Mouse (Mus musculus): ENCODE results near the gene Cnot10. TPM values are rescaled to one million over a fixed set of nuclear protein-coding genes. Genes with fewer than 3 reads are reported as not detected.

Gene Cnot10
- total RNA-seq, 4 experiments from 2014 or later: 42.6 to 48.7 (median 45.0) TPM

GRCm38 (mm10) chr9:114584183-114585016 is 55.6 kb downstream of the Cnot10 start:
- DNase-seq (ENCODE audit: low spot score in 2 of 2): no peak

- DNase-seq (ENCODE audit: low spot score in 2 of 2): peak in 1 of 2 experiments; percentile 45
These were observed 56.2 kb downstream of the Cnot10 start for GRCm38 (mm10) chr9:114583812-114584182.

- no peak for DNase-seq (ENCODE audit: low spot score in 2 of 2)
These were observed 61.3 kb downstream of the Cnot10 start for GRCm38 (mm10) chr9:114578646-114579045.

- no peak for DNase-seq (ENCODE audit: low spot score in 2 of 2)
These were observed 64.0 kb downstream of the Cnot10 start for GRCm38 (mm10) chr9:114576001-114576400.

GRCm38 (mm10) chr9:114573528-114573927 is 66.5 kb downstream of the Cnot10 start:
- no peak for DNase-seq (ENCODE audit: low spot score in 2 of 2)

GRCm38 (mm10) chr9:114568682-114569474 is 71.1 kb downstream of the Cnot10 start:
- DNase-seq (ENCODE audit: low spot score in 2 of 2): no peak

GRCm38 (mm10) chr9:114564667-114565066 is 75.3 kb downstream of the Cnot10 start:
- no peak for DNase-seq (ENCODE audit: low spot score in 2 of 2)

- DNase-seq (ENCODE audit: low spot score in 2 of 2): no peak
These were observed 76.0 kb downstream of the Cnot10 start, which contains the start of gene Trim71 for GRCm38 (mm10) chr9:114563761-114564606. Gene Trim71 (minus strand): TSS chr9:114564369.

- DNase-seq (ENCODE audit: low spot score in 2 of 2): no peak
These were observed 76.8 kb downstream of the Cnot10 start for GRCm38 (mm10) chr9:114562919-114563751.

- DNase-seq (ENCODE audit: low spot score in 2 of 2): no peak
These were observed 77.7 kb downstream of the Cnot10 start for GRCm38 (mm10) chr9:114562031-114562918.

GRCm38 (mm10) chr9:114561671-114561971 is 78.4 kb downstream of the Cnot10 start:
- DNase-seq (ENCODE audit: low spot score in 2 of 2): no peak

- no peak for DNase-seq (ENCODE audit: low spot score in 2 of 2)
These were observed 79.0 kb downstream of the Cnot10 start for GRCm38 (mm10) chr9:114560771-114561670.

GRCm38 (mm10) chr9:114560141-114560540 is 79.8 kb downstream of the Cnot10 start:
- no peak for DNase-seq (ENCODE audit: low spot score in 2 of 2)

GRCm38 (mm10) chr9:114557086-114557485 is 82.9 kb downstream of the Cnot10 start:
- no peak for DNase-seq (ENCODE audit: low spot score in 2 of 2)

GRCm38 (mm10) chr9:114556276-114556855 is 83.6 kb downstream of the Cnot10 start:
- no peak for DNase-seq (ENCODE audit: low spot score in 2 of 2)

- no peak for DNase-seq (ENCODE audit: low spot score in 2 of 2)
These were observed 85.5 kb downstream of the Cnot10 start for GRCm38 (mm10) chr9:114554355-114554979.

GRCm38 (mm10) chr9:114553828-114554227 is 86.2 kb downstream of the Cnot10 start:
- DNase-seq (ENCODE audit: low spot score in 2 of 2): no peak

- no peak for DNase-seq (ENCODE audit: low spot score in 2 of 2)
These were observed 90.0 kb downstream of the Cnot10 start for GRCm38 (mm10) chr9:114550033-114550432.
